Mouse (Mus musculus) CH12.LX (cell line): ENCODE data around the gene Racgap1. TPM values are rescaled to one million over a fixed set of nuclear protein-coding genes. Genes with fewer than 3 reads are reported as not detected.

ENCODE experiments used
- DNase-seq: peaks from one replicate; pipeline ENCODE4 v3.0.0-alpha.2; 2013; ENCODE audit errors: extremely low read depth
- H3K27ac ChIP-seq: 2 replicates; pipeline ENCODE4 v1.5.1; 2012; ENCODE audit warnings: low read depth, mild to moderate bottlenecking, control low read depth, moderate library complexity; ENCODE audit not compliant: insufficient read depth
- H3K27me3 ChIP-seq: replicated peaks from 2 replicates; pipeline ENCODE3; 2012; ENCODE audit warnings: inconsistent platforms
- H3K36me3 ChIP-seq, 2 experiments: replicated peaks in 1 of 2; 2 replicates each; pipeline versions ENCODE3 to v1.6.1; 2012; ENCODE audit warnings: inconsistent platforms in 1 of 2, low read length in 1 of 2, mild to moderate bottlenecking in 1 of 2, mixed read lengths in 1 of 2, moderate library complexity in 1 of 2; ENCODE audit not compliant: control insufficient read depth in 1 of 2, insufficient read depth in 1 of 2
- H3K4me1 ChIP-seq, 2 experiments: 2 replicates each; pipeline ENCODE4 v1.6.1; 2012; ENCODE audit warnings: inconsistent platforms in 1 of 2, moderate library complexity in 1 of 2; ENCODE audit not compliant: insufficient read depth in 2 of 2, control insufficient read depth in 1 of 2
- H3K4me2 ChIP-seq: 2 replicates; pipeline ENCODE4 v1.6.1; 2012; ENCODE audit warnings: low read depth, mild to moderate bottlenecking, control low read depth; ENCODE audit not compliant: poor library complexity, insufficient read depth, severe bottlenecking
- H3K4me3 ChIP-seq, 3 experiments: fragments of 150-350 bp in 1 of 3; sonication (generic) in 1 of 3; replicated peaks in 1 of 3; 2 replicates each; pipeline versions ENCODE3 to v1.5.1; 2011 to 2012; ENCODE audit warnings: low read depth in 2 of 3, low read length in 2 of 3, mild to moderate bottlenecking in 2 of 3, moderate library complexity in 2 of 3, control low read depth in 1 of 3, improper control_type of control experiment in 1 of 3, inconsistent platforms in 1 of 3, mixed read lengths in 1 of 3; ENCODE audit not compliant: poor library complexity in 1 of 3
- H3K79me2 ChIP-seq: replicated peaks from 2 replicates; pipeline ENCODE4 v1.6.1; 2012; ENCODE audit warnings: mild to moderate bottlenecking, moderate library complexity; ENCODE audit not compliant: control insufficient read depth, poor library complexity, insufficient read depth, severe bottlenecking; ENCODE audit errors: extremely low read depth
- H3K9ac ChIP-seq: 2 replicates; pipeline ENCODE4 v1.6.1; 2012; ENCODE audit warnings: low read depth, mild to moderate bottlenecking, control low read depth, moderate library complexity; ENCODE audit not compliant: insufficient read depth
- H3K9me3 ChIP-seq: replicated peaks from 2 replicates; pipeline ENCODE3; 2012; ENCODE audit warnings: low read length, inconsistent platforms, mixed read lengths
- CHD2 ChIP-seq: IDR thresholded peaks from 2 replicates; pipeline ENCODE4 v1.6.1; 2011; ENCODE audit warnings: low read length, improper control_type of control experiment
- CTCF ChIP-seq, 2 experiments: IDR thresholded peaks in 1 of 2; conservative IDR thresholded peaks in 1 of 2; 2 replicates each; pipeline ENCODE4 v1.5.1; 2011 to 2012; ENCODE audit warnings: low read depth in 2 of 2, low read length in 2 of 2, improper control_type of control experiment in 1 of 2, inconsistent platforms in 1 of 2, mild to moderate bottlenecking in 1 of 2, moderate library complexity in 1 of 2
- IRF4 ChIP-seq: IDR thresholded peaks from 2 replicates; pipeline ENCODE4 v1.6.1; 2014; ENCODE audit warnings: low read depth, mild to moderate bottlenecking, inconsistent platforms, low read length, improper control_type of control experiment
- MAFK ChIP-seq: IDR thresholded peaks from 2 replicates; pipeline ENCODE4 v1.6.1; 2011; ENCODE audit warnings: low read length, improper control_type of control experiment; ENCODE audit not compliant: insufficient replicate concordance
- MAZ ChIP-seq: IDR thresholded peaks from 2 replicates; pipeline ENCODE4 v1.6.1; 2012; ENCODE audit warnings: low read depth, mild to moderate bottlenecking, inconsistent platforms, low read length, improper control_type of control experiment, moderate library complexity
- MXI1 ChIP-seq: IDR thresholded peaks from 2 replicates; pipeline ENCODE4 v1.6.1; 2011; ENCODE audit warnings: mild to moderate bottlenecking, low read depth, low read length, improper control_type of control experiment
- MYC ChIP-seq: IDR thresholded peaks from 2 replicates; pipeline ENCODE4 v1.6.1; 2011; ENCODE audit warnings: low read depth, mild to moderate bottlenecking, improper control_type of control experiment, low read length
- NELFE ChIP-seq: IDR thresholded peaks from 2 replicates; pipeline ENCODE4 v1.6.1; 2011; ENCODE audit warnings: low read depth, low read length, improper control_type of control experiment
- RAD21 ChIP-seq: IDR thresholded peaks from 2 replicates; pipeline ENCODE4 v1.6.1; 2011; ENCODE audit warnings: low read depth, mild to moderate bottlenecking, low read length, improper control_type of control experiment, moderate library complexity
- SIN3A ChIP-seq: IDR thresholded peaks from 2 replicates; pipeline ENCODE4 v1.6.1; 2012; ENCODE audit warnings: low read length, improper control_type of control experiment, inconsistent platforms
- SMC3 ChIP-seq: IDR thresholded peaks from 2 replicates; pipeline ENCODE4 v1.6.1; 2011; ENCODE audit warnings: low read depth, low read length, improper control_type of control experiment
- TCF12 ChIP-seq: IDR thresholded peaks from 2 replicates; pipeline ENCODE4 v1.6.1; 2014; ENCODE audit warnings: low read depth, mild to moderate bottlenecking, inconsistent platforms, low read length, improper control_type of control experiment
- ZC3H11A ChIP-seq: IDR thresholded peaks from 2 replicates; pipeline ENCODE4 v1.6.1; 2012; ENCODE audit warnings: low read depth, mild to moderate bottlenecking, inconsistent platforms, low read length, improper control_type of control experiment
- ZNF384 ChIP-seq: IDR thresholded peaks from 2 replicates; pipeline ENCODE4 v1.6.1; 2012; ENCODE audit warnings: low read depth, low read length, improper control_type of control experiment, inconsistent platforms
- dilution Hi-C: fragments of 300-500 bp; cut with MboI; formaldehyde crosslinking; loops from 2 replicates; pipeline ENCODE4 v1.14.3; 2020; ENCODE audit warnings: low sequenced_read_pairs; ENCODE audit not compliant: extremely low pct_unique_long_range_greater_than_20kb, extremely low pct_ligation_motif_present
- in situ Hi-C: fragments of 300-500 bp; cut with MboI; formaldehyde crosslinking; loops from 3 replicates; pipeline ENCODE4 v1.14.3; 2019; ENCODE audit warnings: low sequenced_read_pairs, low pct_ligation_motif_present, low pct_unique_long_range_greater_than_20kb, mixed read lengths
- polyA plus RNA-seq: library from polyadenylated mRNA; unstranded; fragments of >175 nt; gene quantifications from 2 replicates; pipeline ENCODE4 v1.2.1, GENCODE M21; 2012; ENCODE audit warnings: low read depth; ENCODE audit not compliant: insufficient read length
- total RNA-seq, 2 experiments: library from RNA; depleted of rRNA; stranded (reverse); fragments of 300-350 nt in 1 of 2; fragments of >200 nt in 1 of 2; gene quantifications; 2 replicates each; pipeline ENCODE4 v1.2.3; 2012 to 2014

Gene Racgap1
- total and polyA plus RNA-seq, 3 experiments: 97.9 to 131 (median 130) TPM

DNA sequence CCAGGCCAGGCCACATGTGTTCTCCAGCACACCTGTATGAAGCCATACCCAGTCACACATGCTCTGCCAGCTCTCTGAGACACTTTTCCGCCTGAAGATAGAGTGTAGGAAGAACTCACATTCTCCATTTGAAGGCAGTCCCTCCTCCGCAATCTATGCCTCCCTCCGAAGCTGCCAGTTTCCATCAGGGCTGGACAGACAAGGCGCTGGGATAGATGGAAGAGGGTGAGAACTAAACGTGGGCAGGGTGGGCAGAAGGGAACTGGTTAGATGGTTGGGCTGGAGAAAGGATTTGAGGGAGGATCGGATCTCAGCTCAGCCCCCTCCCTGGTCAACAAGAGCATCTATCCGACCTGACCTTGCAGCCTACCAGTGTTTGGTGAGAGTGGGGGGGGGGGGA, 54.6 kb downstream of the Racgap1 start:
- no peak overlapping the region for H3K4me3 ChIP-seq
- dilution Hi-C loops (no loop called here), in situ Hi-C loops (loop anchor here (5.0 kb wide), 2 partner anchors 70 to 100 kb away; no protein-coding TSS in a partner anchor)
- no peaks in the 10 kb centered on the region for H3K9me3 ChIP-seq
- TF ChIP-seq CTCF (conservative IDR thresholded peaks at IDR 0.05 in 1 of 2, IDR thresholded peaks at IDR 0.05 in 1 of 2; ENCODE audit: low read depth in 2 of 2, low read length in 2 of 2) (no peak), MYC (no peak), ZNF384 (no peak)
- H3K4me2 ChIP-seq: no peak overlapping the region
- H3K9ac ChIP-seq: no peak overlapping the region
- DNase-seq: no peak
- H3K27me3 ChIP-seq: peaks cover 87% of the 10 kb centered on the region
- H3K36me3 ChIP-seq: no peaks in the 10 kb centered on the region
- no peak overlapping the region for H3K27ac ChIP-seq
- H3K4me1 ChIP-seq: peaks cover 0 to 14% of the 10 kb centered on the region in 2 experiments; a peak in 2 of 4 replicates
- no peaks in the 10 kb centered on the region for H3K79me2 ChIP-seq

DNA sequence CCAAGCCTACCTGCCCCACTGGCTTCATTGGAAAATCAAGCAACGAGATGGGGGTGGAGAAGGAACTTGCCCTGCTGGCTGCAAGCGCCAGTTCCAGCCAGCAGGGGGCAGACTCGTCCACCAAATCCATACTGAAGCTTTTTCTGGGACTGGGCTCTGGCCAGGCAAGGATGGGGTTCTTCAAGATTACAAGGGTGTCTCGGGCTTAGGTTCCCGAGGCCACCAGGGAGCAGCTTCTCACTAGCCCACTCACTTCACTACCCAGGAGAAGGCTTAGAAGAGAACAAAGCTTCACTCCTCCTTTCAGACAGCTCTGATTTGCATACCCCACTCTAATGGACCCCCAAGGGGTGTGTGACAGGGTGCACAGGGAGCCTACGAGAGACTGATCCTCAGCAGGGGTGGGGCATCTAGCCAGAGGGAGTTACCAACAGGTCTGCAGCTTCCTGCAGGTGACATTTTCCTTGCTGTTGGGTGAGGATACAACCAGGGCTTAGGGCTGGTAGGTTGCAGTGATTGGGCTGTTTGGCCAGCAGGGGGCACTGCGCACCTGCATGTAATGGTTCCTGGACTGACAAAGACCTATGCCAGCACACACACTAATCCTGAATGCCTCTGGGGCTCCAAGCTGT, 55.3 kb downstream of the Racgap1 start:
- dilution Hi-C loops (no loop called here), in situ Hi-C loops (loop anchor here (5.0 kb wide), 2 partner anchors 71 to 99 kb away; no protein-coding TSS in a partner anchor)
- Histone ChIP-seq H3K4me3 (no peak overlapping the region), H3K27me3 (peaks cover 87% of the 10 kb centered on the region), H3K27ac (no peak overlapping the region), H3K9ac (no peak overlapping the region), H3K9me3 (peaks cover 2% of the 10 kb centered on the region), H3K4me2 (peak overlapping the region; percentile 23), H3K36me3 (no peaks in the 10 kb centered on the region), H3K79me2 (no peaks in the 10 kb centered on the region), H3K4me1 (peaks cover 0 to 14% of the 10 kb centered on the region in 2 experiments; a peak in 2 of 4 replicates)
- peak; percentile 20; the same call in 1 of the 2 replicates for TF ChIP-seq IRF4
- no peak for TF ChIP-seq MAFK
- peak; percentile 22; the same call in 1 of the 2 replicates for TF ChIP-seq NELFE
- TF ChIP-seq MXI1: peak; percentile 21; the same call in 1 of the 2 replicates
- peak; percentile 91 for TF ChIP-seq RAD21
- peak; percentile 61 for TF ChIP-seq ZC3H11A
- peak; percentile 42; the same call in 1 of the 2 replicates for TF ChIP-seq SIN3A
- no peak for TF ChIP-seq CHD2
- TF ChIP-seq TCF12: 0 out of 2 replicates have a peak, but pooled peaks have one; percentile 21
- no peak for TF ChIP-seq MAZ
- peak; percentile 89 for TF ChIP-seq SMC3
- peak; percentile 86 to 97 for TF ChIP-seq CTCF (conservative IDR thresholded peaks at IDR 0.05 in 1 of 2, IDR thresholded peaks at IDR 0.05 in 1 of 2; ENCODE audit: low read depth in 2 of 2, low read length in 2 of 2)
- peak; percentile 93 for DNase-seq
